In the genomic region with DNA sequence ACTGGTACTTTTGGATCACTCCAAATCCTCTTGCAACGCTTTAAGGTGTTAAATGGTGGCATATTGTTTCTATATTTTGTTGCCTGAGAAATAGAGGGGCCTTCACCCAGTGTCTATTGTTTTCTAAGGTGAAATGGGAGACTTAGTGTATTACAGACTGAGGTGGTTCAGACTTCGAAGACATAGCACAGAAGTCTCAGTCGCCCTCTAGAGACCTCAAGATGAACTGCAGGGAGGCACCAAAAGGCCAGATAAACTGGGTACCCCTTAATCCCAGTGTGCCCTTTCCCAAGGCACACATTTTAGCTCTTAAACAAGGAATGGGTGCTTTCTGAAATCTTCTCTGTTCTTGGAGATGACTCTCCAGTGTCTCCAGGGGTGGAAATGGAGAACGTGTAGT, we compare ENCODE assay signal across 8 mouse cellular contexts.
A peak's percentile ranks its signal among the peaks of the same experiment; 100 is the strongest.
DNase-seq lines count a peak whose midpoint lies in the region; ATAC-seq and TF ChIP-seq lines count a peak whose summit lies in the region.

No protein-coding gene starts in this region.

- H3K27me3 ChIP-seq in kidney, embryonic 14.5 days (ENCODE audit: control insufficient read depth, insufficient read depth, low read length): no peaks in the 10 kb centered on the region; the same call in 1 of the 2 replicates
- no peaks in the 10 kb centered on the region for H3K27me3 ChIP-seq in ES-Bruce4 (ENCODE audit: control insufficient read depth, insufficient read depth, low read length, poor library complexity, severe bottlenecking)
- H3K27me3 ChIP-seq in embryonic facial prominence, embryonic 10.5 days (replicated peaks; ENCODE audit: low read depth, poor library complexity, severe bottlenecking): no peaks in the 10 kb centered on the region
- no peaks in the 10 kb centered on the region for H3K27me3 ChIP-seq in kidney, postnatal 0 days (ENCODE audit: insufficient read depth, low read length)

- no peak overlapping the region for H3K9ac ChIP-seq in kidney, embryonic 14.5 days (ENCODE audit: low read depth, low read length)
- H3K9ac ChIP-seq in ES-Bruce4 (ENCODE audit: low read depth, poor library complexity, severe bottlenecking): no peak overlapping the region
- no peak overlapping the region for H3K9ac ChIP-seq in kidney, postnatal 0 days (ENCODE audit: low read depth, low read length)

- TF ChIP-seq CTCF in ES-Bruce4 (IDR thresholded peaks at IDR 0.05; ENCODE audit: low read depth, low read length): peak; percentile 35
- peak; percentile 83 for TF ChIP-seq CTCF in kidney, postnatal 0 days (IDR thresholded peaks at IDR 0.05; ENCODE audit: low read depth)

- H3K4me3 ChIP-seq in kidney, embryonic 14.5 days (ENCODE audit: low read length): no peak overlapping the region
- H3K4me3 ChIP-seq in ES-Bruce4 (ENCODE audit: low read depth, low read length): no peak overlapping the region
- no peak overlapping the region for H3K4me3 ChIP-seq in embryonic facial prominence, embryonic 10.5 days
- H3K4me3 ChIP-seq in kidney, postnatal 0 days (replicated peaks; ENCODE audit: low read depth, low read length): no peak overlapping the region

- H3K4me2 ChIP-seq in kidney, embryonic 14.5 days (replicated peaks; ENCODE audit: low read depth, low read length): no peak overlapping the region
- no peak overlapping the region for H3K4me2 ChIP-seq in kidney, postnatal 0 days (ENCODE audit: low read length)

- TF ChIP-seq EP300 in ES-Bruce4 (IDR thresholded peaks at IDR 0.05; ENCODE audit: insufficient read depth, low read depth, low read length): no peak

- no peak for TF ChIP-seq POLR2A in ES-Bruce4 (IDR thresholded peaks at IDR 0.05; ENCODE audit: insufficient read depth, low read length)

- H3K9me3 ChIP-seq in kidney, embryonic 14.5 days (ENCODE audit: control insufficient read depth, low read length): no peaks in the 10 kb centered on the region
- H3K9me3 ChIP-seq in ES-Bruce4 (replicated peaks; ENCODE audit: control insufficient read depth, insufficient read depth, low read length, poor library complexity, severe bottlenecking): no peaks in the 10 kb centered on the region
- H3K9me3 ChIP-seq in embryonic facial prominence, embryonic 10.5 days: no peaks in the 10 kb centered on the region
- H3K9me3 ChIP-seq in kidney, postnatal 0 days (replicated peaks; ENCODE audit: low read length): no peaks in the 10 kb centered on the region

- WGBS in kidney, embryonic 14.5 days: 18% methylated on average over 4 of the region's 4 CpGs
- 20% methylated on average over 4 of the region's 4 CpGs for WGBS in embryonic facial prominence, embryonic 10.5 days
- WGBS in kidney, postnatal 0 days: 21% methylated on average over 4 of the region's 4 CpGs

- peak; percentile 21 for DNase-seq in kidney, adult 11 months
- peak; percentile 32 for DNase-seq in adrenal gland, postnatal 25 days
- peak; percentile 43 for DNase-seq in embryonic facial prominence, embryonic 10.5 days (ENCODE audit: low spot score)
- DNase-seq in kidney, postnatal 0 days (ENCODE audit: low spot score): peak; percentile 78
- peak; percentile 38 for DNase-seq in urinary bladder, postnatal 25 days (ENCODE audit: low spot score)

- H3K4me1 ChIP-seq in kidney, embryonic 14.5 days (ENCODE audit: control insufficient read depth, insufficient read depth, low read length): no peaks in the 10 kb centered on the region
- H3K4me1 ChIP-seq in ES-Bruce4 (ENCODE audit: control insufficient read depth, insufficient read depth, low read length): no peaks in the 10 kb centered on the region
- no peaks in the 10 kb centered on the region for H3K4me1 ChIP-seq in embryonic facial prominence, embryonic 10.5 days
- no peaks in the 10 kb centered on the region; the same call in 1 of the 2 replicates for H3K4me1 ChIP-seq in kidney, postnatal 0 days (replicated peaks; ENCODE audit: insufficient read depth, low read length)

- ATAC-seq in kidney, embryonic 14.5 days (ENCODE audit: low FRiP score, low TSS enrichment): no peak
- no peak for ATAC-seq in kidney, postnatal 0 days (replicated peaks; ENCODE audit: low FRiP score, low read depth)
- peak; percentile 92 for ATAC-seq in megakaryocyte progenitor cell, adult 5-6 weeks (replicated peaks; ENCODE audit: poor library complexity)

- no peak overlapping the region for H3K27ac ChIP-seq in kidney, embryonic 14.5 days (ENCODE audit: low read depth, low read length)
- no peak overlapping the region for H3K27ac ChIP-seq in ES-Bruce4 (ENCODE audit: insufficient read depth, low read length)
- no peak overlapping the region for H3K27ac ChIP-seq in embryonic facial prominence, embryonic 10.5 days (replicated peaks)
- no peak overlapping the region for H3K27ac ChIP-seq in kidney, postnatal 0 days

- H3K36me3 ChIP-seq in kidney, embryonic 14.5 days (ENCODE audit: control insufficient read depth, insufficient read depth, low read length): no peaks in the 10 kb centered on the region
- H3K36me3 ChIP-seq in ES-Bruce4 (ENCODE audit: control insufficient read depth, insufficient read depth, low read length, poor library complexity, severe bottlenecking): no peaks in the 10 kb centered on the region
- H3K36me3 ChIP-seq in embryonic facial prominence, embryonic 10.5 days (replicated peaks): no peaks in the 10 kb centered on the region
- H3K36me3 ChIP-seq in kidney, postnatal 0 days (ENCODE audit: insufficient read depth, low read length): no peaks in the 10 kb centered on the region

Comparison
In these comparisons a context has a peak if more than half of its experiments do, and no peak if none do; other contexts are left out.
1. DNase-seq: peak in every context shown above with its lines; median percentile 78 in kidney, postnatal 0 days; 43 in embryonic facial prominence, embryonic 10.5 days; 38 in urinary bladder, postnatal 25 days; 32 in adrenal gland, postnatal 25 days; 21 in kidney, adult 11 months.